ENCODE assay signal across 29 mouse cellular contexts in genomic region chr9:106724864-106725263, GRCm38 (mm10). TPM values are rescaled to one million over a fixed set of nuclear protein-coding genes. Genes with fewer than 3 reads are reported as not detected.
DNase-seq lines count a peak whose midpoint lies in the region; ATAC-seq and TF ChIP-seq lines count a peak whose summit lies in the region.
"Had no signal": no experiment of that assay in that cellular context is flagged by ENCODE, and none has a peak within 500 bp of the region (broad histone marks: within the 10 kb centered on the region; RNA-seq: fewer than 3 reads in every experiment).

No protein-coding gene starts in this region.

- no peaks in the 10 kb centered on the region for H3K27me3 ChIP-seq in intestine, postnatal 0 days (replicated peaks; ENCODE audit: control insufficient read depth, insufficient read depth, low read length)
- H3K27me3 ChIP-seq in intestine, embryonic 15.5 days (replicated peaks), result no peaks in the 10 kb centered on the region
- H3K27me3 ChIP-seq in liver, adult 2 months (ENCODE audit: control insufficient read depth, insufficient read depth, low read length), result no peaks in the 10 kb centered on the region
- no peaks in the 10 kb centered on the region for H3K27me3 ChIP-seq in liver, embryonic 11.5 days (replicated peaks; ENCODE audit: control insufficient read depth, insufficient read depth, low read length)
- H3K27me3 ChIP-seq: CH12.LX; embryonic facial prominence, embryonic 13.5 days; hindbrain, embryonic 15.5 days; limb, embryonic 15.5 days had no signal

- H3K79me2 ChIP-seq in liver, adult 2 months (ENCODE audit: control insufficient read depth, insufficient read depth, low read length), result peaks cover 10% of the 10 kb centered on the region; the same call in 1 of the 2 replicates

- H3K4me3 ChIP-seq in intestine, postnatal 0 days (ENCODE audit: low read depth, low read length), result no peak overlapping the region
- no peak overlapping the region for H3K4me3 ChIP-seq in intestine, embryonic 15.5 days (replicated peaks)
- H3K4me3 ChIP-seq in liver, adult 2 months (ENCODE audit: insufficient read depth, low read depth, low read length), result no peak overlapping the region
- H3K4me3 ChIP-seq in liver, embryonic 11.5 days (ENCODE audit: low read depth, low read length), result no peak overlapping the region
- H3K4me3 ChIP-seq: embryonic facial prominence, embryonic 13.5 days; forebrain, embryonic 10.5 days; gastrocnemius, adult 2 months; hindbrain, embryonic 10.5 days; hindbrain, embryonic 15.5 days; limb, embryonic 10.5 days; limb, embryonic 15.5 days had no signal

- 0 out of 2 replicates have a peak overlapping the region, but pooled peaks have one; percentile 21 for H3K27ac ChIP-seq in intestine, postnatal 0 days (ENCODE audit: low read depth, low read length)
- no peak overlapping the region for H3K27ac ChIP-seq in intestine, embryonic 15.5 days
- peak overlapping the region; percentile 99 for H3K27ac ChIP-seq in liver, adult 2 months (replicated peaks; ENCODE audit: insufficient read depth, low read depth, low read length)
- H3K27ac ChIP-seq in liver, embryonic 11.5 days (ENCODE audit: low read depth, low read length), result no peak overlapping the region
- H3K27ac ChIP-seq: embryonic facial prominence, embryonic 13.5 days; forebrain, embryonic 10.5 days; gastrocnemius, adult 2 months; hindbrain, embryonic 10.5 days; hindbrain, embryonic 15.5 days; limb, embryonic 10.5 days; limb, embryonic 15.5 days had no signal

- H3K9ac ChIP-seq in intestine, postnatal 0 days (ENCODE audit: low read depth, low read length), result no peak overlapping the region
- H3K9ac ChIP-seq in intestine, embryonic 15.5 days, result no peak overlapping the region
- H3K9ac ChIP-seq in liver, adult 2 months (ENCODE audit: low read depth, low read length), result peak overlapping the region; percentile 57
- H3K9ac ChIP-seq in liver, embryonic 11.5 days (ENCODE audit: low read depth, low read length), result no peak overlapping the region
- H3K9ac ChIP-seq: embryonic facial prominence, embryonic 13.5 days; hindbrain, embryonic 15.5 days; limb, embryonic 15.5 days; lung, embryonic 14.5 days had no signal

- H3K36me3 ChIP-seq in intestine, postnatal 0 days (ENCODE audit: control insufficient read depth, insufficient read depth), result peaks cover 21% of the 10 kb centered on the region; the same call in 1 of the 2 replicates
- H3K36me3 ChIP-seq in intestine, embryonic 15.5 days, result no peaks in the 10 kb centered on the region; the same call in 1 of the 2 replicates
- H3K36me3 ChIP-seq in liver, adult 2 months (ENCODE audit: control insufficient read depth, insufficient read depth, low read length), result peaks cover 13% of the 10 kb centered on the region
- H3K36me3 ChIP-seq in liver, embryonic 11.5 days (ENCODE audit: control insufficient read depth, insufficient read depth, low read length), result no peaks in the 10 kb centered on the region

- 52% methylated on average over 1 of the region's 1 CpGs for WGBS in intestine, postnatal 0 days
- 90% methylated on average over 1 of the region's 1 CpGs for WGBS in intestine, embryonic 15.5 days
- WGBS in liver, adult 2 months, result 17% methylated on average over 1 of the region's 1 CpGs
- WGBS in liver, embryonic 11.5 days, result 90% methylated on average over 1 of the region's 1 CpGs

- peak; percentile 75 for ATAC-seq in intestine, postnatal 0 days
- ATAC-seq in intestine, embryonic 15.5 days, result no peak
- ATAC-seq in liver, embryonic 11.5 days (replicated peaks; ENCODE audit: low FRiP score), result no peak
- ATAC-seq: activated CD4-positive, CD25-positive, alpha-beta regulatory T cell, adult 4 months; forebrain, embryonic 16.5 days; inflammation-experienced regulatory T-cells, adult 6 months had no signal

- H3K4me2 ChIP-seq in intestine, postnatal 0 days (replicated peaks; ENCODE audit: low read depth), result no peak overlapping the region
- H3K4me2 ChIP-seq in intestine, embryonic 15.5 days (replicated peaks), result no peak overlapping the region
- H3K4me2 ChIP-seq in liver, embryonic 11.5 days, result no peak overlapping the region
- H3K4me2 ChIP-seq: embryonic facial prominence, embryonic 13.5 days; hindbrain, embryonic 15.5 days; limb, embryonic 15.5 days; lung, embryonic 14.5 days had no signal

- no peaks in the 10 kb centered on the region for H3K9me3 ChIP-seq in intestine, postnatal 0 days (ENCODE audit: control insufficient read depth)
- no peaks in the 10 kb centered on the region for H3K9me3 ChIP-seq in intestine, embryonic 15.5 days
- H3K9me3 ChIP-seq in liver, embryonic 11.5 days (ENCODE audit: control insufficient read depth, low read length), result no peaks in the 10 kb centered on the region
- H3K9me3 ChIP-seq: embryonic facial prominence, embryonic 13.5 days; forebrain, embryonic 10.5 days; hindbrain, embryonic 10.5 days; hindbrain, embryonic 15.5 days; limb, embryonic 10.5 days; limb, embryonic 15.5 days had no signal

- no peak for TF ChIP-seq POLR2A in liver, adult 2 months (IDR thresholded peaks at IDR 0.05; ENCODE audit: extremely low read depth, insufficient read depth, low read length)

- no peak for TF ChIP-seq CTCF in intestine, postnatal 0 days (IDR thresholded peaks at IDR 0.05; ENCODE audit: low read depth)
- no peak for TF ChIP-seq CTCF in liver, adult 2 months (IDR thresholded peaks at IDR 0.05; ENCODE audit: low read depth, low read length)

- H3K4me1 ChIP-seq in intestine, postnatal 0 days (replicated peaks; ENCODE audit: control insufficient read depth, insufficient read depth, low read length), result no peaks in the 10 kb centered on the region
- H3K4me1 ChIP-seq in intestine, embryonic 15.5 days (replicated peaks), result no peaks in the 10 kb centered on the region
- peaks cover 24% of the 10 kb centered on the region for H3K4me1 ChIP-seq in liver, adult 2 months (ENCODE audit: control insufficient read depth, insufficient read depth, low read length)
- H3K4me1 ChIP-seq in liver, embryonic 11.5 days (replicated peaks; ENCODE audit: control insufficient read depth, insufficient read depth, low read length), result peaks cover 4% of the 10 kb centered on the region
- H3K4me1 ChIP-seq: embryonic facial prominence, embryonic 13.5 days; forebrain, embryonic 10.5 days; hindbrain, embryonic 10.5 days; hindbrain, embryonic 15.5 days; limb, embryonic 10.5 days; limb, embryonic 15.5 days had no signal

- DNase-seq in adrenal gland, adult (ENCODE audit: inconsistent age in 2 of 2, low spot score in 1 of 2), result peak; percentile 44 to 79
- DNase-seq in adrenal gland, postnatal 25 days, result no peak
- peak; percentile 99 for DNase-seq in liver, adult 2 months (ENCODE audit: extremely low read depth, low read depth, low spot score)
- no peak for DNase-seq in liver, embryonic 11.5 days (ENCODE audit: low spot score)
- no peak for DNase-seq in retina, embryonic 14.5 days (ENCODE audit: low spot score)
- DNase-seq: cerebellum, adult 18-20 months; cerebellum, postnatal 10 days; gastrocnemius, adult 2 months; gastrocnemius, postnatal 36 days; heart, postnatal 14 days; layer of hippocampus, adult 9-11 months; lung, embryonic 14.5 days; lung, postnatal 14 days; midbrain, embryonic 14.5 days; right cerebral cortex, adult 18-20 months; spleen, adult 18-20 months; thymus, postnatal 14 days had no signal

RNA-seq across cellular contexts. Expression of gene Tex264, which starts 39.1 kb away (rescaled TPM):
- 117 and 130 TPM in 2 replicates for total RNA-seq in adrenal gland, postnatal 25 days (2021)
- 100 and 109 TPM in 2 replicates for polyA plus RNA-seq in intestine, postnatal 0 days (2015; fragmentation: Nextera tagmentation; extraction: Ambion mirVana)
- 52.6 and 59.5 TPM in 2 replicates for polyA plus RNA-seq in intestine, embryonic 15.5 days (2015; fragmentation: Nextera tagmentation; extraction: Ambion mirVana)
- 52.6 and 63.1 TPM in 2 replicates for total RNA-seq in liver, adult 2 months (2014; rRNA removed)
- 147 and 163 TPM in 2 replicates for polyA plus RNA-seq in liver, adult 2 months (2012; rRNA removed)
- polyA plus RNA-seq in liver, embryonic 11.5 days (2014; fragmentation: Nextera tagmentation; extraction: Ambion mirVana), result 29.3 and 33.1 TPM in 2 replicates

Comparison
In these comparisons a context has a peak if more than half of its experiments do, and no peak if none do; other contexts are left out.
1. DNase-seq: peak in adrenal gland, adult (2 of 2) and liver, adult 2 months (single experiment); none in adrenal gland, postnatal 25 days (single experiment), liver, embryonic 11.5 days (single experiment) and retina, embryonic 14.5 days (single experiment).
2. H3K27ac ChIP-seq: peak in intestine, postnatal 0 days (single experiment) and liver, adult 2 months (single experiment); none in intestine, embryonic 15.5 days (single experiment) and liver, embryonic 11.5 days (single experiment).